Mouse (Mus musculus) lung, embryonic 15.5 days (tissue): ENCODE data around the gene Dennd2a. TPM values are rescaled to one million over a fixed set of nuclear protein-coding genes. Genes with fewer than 3 reads are reported as not detected.

Experiments used
- ATAC-seq: fragments of 200-750 bp; cut with Nextera tagmentation; 2 replicates; pipeline ENCODE4 v1.8.0; 2017; ENCODE audit warnings: moderate number of reproducible peaks, borderline replicate concordance; ENCODE audit not compliant: low FRiP score, low TSS enrichment; ENCODE audit errors: extremely low read depth
- H3K27ac ChIP-seq: fragments of 300-500 bp; sonication (generic); 2 replicates; pipeline ENCODE4 v1.5.1; 2015; ENCODE audit warnings: moderate library complexity, mild to moderate bottlenecking, inconsistent platforms
- H3K27me3 ChIP-seq: fragments of 300-500 bp; sonication (generic); 2 replicates; pipeline ENCODE4 v1.6.1; 2015; ENCODE audit warnings: inconsistent platforms
- H3K36me3 ChIP-seq: fragments of 300-500 bp; sonication (generic); 2 replicates; pipeline ENCODE4 v1.6.1; 2015; ENCODE audit warnings: inconsistent platforms
- H3K4me1 ChIP-seq: fragments of 300-500 bp; sonication (generic); 2 replicates; pipeline ENCODE4 v1.6.1; 2015; ENCODE audit warnings: inconsistent platforms
- H3K4me2 ChIP-seq: fragments of 300-500 bp; sonication (generic); 2 replicates; pipeline ENCODE4 v1.6.1; 2015; ENCODE audit warnings: inconsistent platforms, mild to moderate bottlenecking, moderate library complexity
- H3K4me3 ChIP-seq: fragments of 300-500 bp; sonication (generic); 2 replicates; pipeline ENCODE4 v1.5.1; 2015; ENCODE audit warnings: mild to moderate bottlenecking, inconsistent platforms
- H3K9ac ChIP-seq: fragments of 300-500 bp; sonication (generic); 2 replicates; pipeline ENCODE4 v1.6.1; 2015; ENCODE audit warnings: inconsistent platforms
- H3K9me3 ChIP-seq: fragments of 300-500 bp; sonication (generic); 2 replicates; pipeline ENCODE4 v1.6.1; 2016; ENCODE audit warnings: inconsistent platforms
- WGBS: fragments of 180-500 bp; shearing (Covaris S2); methylation state at CpG from one replicate; pipeline ENCODE4 v1.1.7; 2015; 5-methylcytosine and 5-hydroxymethylcytosine counted together
- polyA plus RNA-seq: library from polyadenylated mRNA; unstranded; fragments of >200 nt; fragmentation: Nextera tagmentation; extraction: Ambion mirVana; gene quantifications from 2 replicates; pipeline ENCODE4 v1.2.1, GENCODE M21; 2015

Gene Dennd2a
- polyA plus RNA-seq, 1 experiment from 2014 or later, result 20.8 TPM

- no peak overlapping the region for H3K4me3 ChIP-seq
- 0 out of 2 replicates have a peak, but pooled peaks have one; percentile 70 for ATAC-seq
- H3K9ac ChIP-seq, result no peak overlapping the region
- no peaks in the 10 kb centered on the region for H3K27me3 ChIP-seq
- H3K27ac ChIP-seq, result no peak overlapping the region
- H3K9me3 ChIP-seq, result no peaks in the 10 kb centered on the region
- H3K4me1 ChIP-seq, result no peaks in the 10 kb centered on the region
- 47% methylated on average over 16 of the region's 16 CpGs for WGBS
- H3K36me3 ChIP-seq, result peaks cover 16% of the 10 kb centered on the region
- no peak overlapping the region for H3K4me2 ChIP-seq
Observed at GRCm38 (mm10) chr6:39462621-39463538, 94.8 kb downstream of the Dennd2a start.

GRCm38 (mm10) chr6:39460040-39460439, 97.6 kb downstream of the Dennd2a start:
- H3K36me3 ChIP-seq, result peaks cover 14% of the 10 kb centered on the region
- no peak for ATAC-seq
- H3K4me2 ChIP-seq, result no peak overlapping the region
- no peak overlapping the region for H3K27ac ChIP-seq
- no peak overlapping the region for H3K4me3 ChIP-seq
- 98% methylated on average over 11 of the region's 11 CpGs for WGBS
- H3K9me3 ChIP-seq, result no peaks in the 10 kb centered on the region
- no peaks in the 10 kb centered on the region for H3K27me3 ChIP-seq
- no peak overlapping the region for H3K9ac ChIP-seq
- no peaks in the 10 kb centered on the region for H3K4me1 ChIP-seq

GRCm38 (mm10) chr6:39455339-39456160, 102.1 kb downstream of the Dennd2a start:
- 78% methylated on average over 8 of the region's 8 CpGs for WGBS
- Histone ChIP-seq H3K27ac (no peak overlapping the region), H3K4me3 (no peak overlapping the region), H3K27me3 (no peaks in the 10 kb centered on the region), H3K4me1 (no peaks in the 10 kb centered on the region), H3K9me3 (no peaks in the 10 kb centered on the region), H3K36me3 (peaks cover 6% of the 10 kb centered on the region), H3K9ac (no peak overlapping the region), H3K4me2 (no peak overlapping the region)
- ATAC-seq, result no peak

GRCm38 (mm10) chr6:39454616-39455015, 103.1 kb downstream of the Dennd2a start:
- Histone ChIP-seq H3K9ac (no peak overlapping the region), H3K27ac (no peak overlapping the region), H3K4me2 (no peak overlapping the region), H3K27me3 (no peaks in the 10 kb centered on the region), H3K9me3 (no peaks in the 10 kb centered on the region), H3K4me1 (no peaks in the 10 kb centered on the region), H3K36me3 (no peaks in the 10 kb centered on the region), H3K4me3 (no peak overlapping the region)
- WGBS, result 63% methylated on average over 2 of the region's 2 CpGs
- ATAC-seq, result no peak

GRCm38 (mm10) chr6:39453564-39453963, 104.1 kb downstream of the Dennd2a start:
- WGBS, result 94% methylated on average over 4 of the region's 4 CpGs
- Histone ChIP-seq H3K9me3 (no peaks in the 10 kb centered on the region), H3K4me1 (no peaks in the 10 kb centered on the region), H3K36me3 (no peaks in the 10 kb centered on the region), H3K27me3 (no peaks in the 10 kb centered on the region), H3K4me2 (no peak overlapping the region), H3K4me3 (no peak overlapping the region), H3K9ac (no peak overlapping the region), H3K27ac (no peak overlapping the region)
- no peak for ATAC-seq

GRCm38 (mm10) chr6:39451033-39451432, 106.6 kb downstream of the Dennd2a start:
- H3K27ac ChIP-seq, result no peak overlapping the region
- no peaks in the 10 kb centered on the region for H3K36me3 ChIP-seq
- no peak overlapping the region for H3K9ac ChIP-seq
- ATAC-seq, result no peak
- no peaks in the 10 kb centered on the region for H3K27me3 ChIP-seq
- H3K4me1 ChIP-seq, result no peaks in the 10 kb centered on the region
- H3K4me2 ChIP-seq, result no peak overlapping the region
- H3K4me3 ChIP-seq, result no peak overlapping the region
- 67% methylated on average over 3 of the region's 3 CpGs for WGBS
- no peaks in the 10 kb centered on the region for H3K9me3 ChIP-seq

- H3K27ac ChIP-seq, result no peak overlapping the region
- H3K4me2 ChIP-seq, result no peak overlapping the region
- no peak overlapping the region for H3K4me3 ChIP-seq
- 79% methylated on average over 4 of the region's 4 CpGs for WGBS
- H3K9me3 ChIP-seq, result no peaks in the 10 kb centered on the region
- H3K9ac ChIP-seq, result no peak overlapping the region
- ATAC-seq, result no peak
- no peaks in the 10 kb centered on the region for H3K4me1 ChIP-seq
- no peaks in the 10 kb centered on the region for H3K27me3 ChIP-seq
- H3K36me3 ChIP-seq, result no peaks in the 10 kb centered on the region
Observed at GRCm38 (mm10) chr6:39450580-39450979, 107.1 kb downstream of the Dennd2a start.

GRCm38 (mm10) chr6:39447429-39448185, 110.1 kb downstream of the Dennd2a start:
- ATAC-seq, result no peak
- Histone ChIP-seq H3K27me3 (no peaks in the 10 kb centered on the region), H3K4me3 (no peak overlapping the region), H3K4me2 (no peak overlapping the region), H3K9ac (no peak overlapping the region), H3K27ac (no peak overlapping the region), H3K9me3 (no peaks in the 10 kb centered on the region), H3K4me1 (no peaks in the 10 kb centered on the region), H3K36me3 (no peaks in the 10 kb centered on the region)
- 53% methylated on average over 4 of the region's 4 CpGs for WGBS

- H3K9me3 ChIP-seq, result no peaks in the 10 kb centered on the region
- 18% methylated on average over 19 of the region's 19 CpGs for WGBS
- H3K4me1 ChIP-seq, result no peaks in the 10 kb centered on the region
- H3K27ac ChIP-seq, result no peak overlapping the region
- no peak overlapping the region for H3K4me2 ChIP-seq
- ATAC-seq, result no peak
- H3K9ac ChIP-seq, result no peak overlapping the region
- H3K4me3 ChIP-seq, result no peak overlapping the region
- no peaks in the 10 kb centered on the region for H3K36me3 ChIP-seq
- no peaks in the 10 kb centered on the region for H3K27me3 ChIP-seq
Observed at GRCm38 (mm10) chr6:39445801-39446572, 111.7 kb downstream of the Dennd2a start.

- Histone ChIP-seq H3K4me2 (no peak overlapping the region), H3K27me3 (no peaks in the 10 kb centered on the region), H3K9ac (no peak overlapping the region), H3K36me3 (no peaks in the 10 kb centered on the region), H3K4me3 (no peak overlapping the region), H3K27ac (no peak overlapping the region), H3K9me3 (no peaks in the 10 kb centered on the region), H3K4me1 (no peaks in the 10 kb centered on the region)
- no peak for ATAC-seq
Observed at GRCm38 (mm10) chr6:39442786-39443287, 114.8 kb downstream of the Dennd2a start.

GRCm38 (mm10) chr6:39440207-39440606, 117.5 kb downstream of the Dennd2a start:
- no peak for ATAC-seq
- no peak overlapping the region for H3K4me3 ChIP-seq
- no peak overlapping the region for H3K4me2 ChIP-seq
- no peak overlapping the region for H3K27ac ChIP-seq
- H3K4me1 ChIP-seq, result no peaks in the 10 kb centered on the region
- no peaks in the 10 kb centered on the region for H3K27me3 ChIP-seq
- H3K9ac ChIP-seq, result no peak overlapping the region
- no peaks in the 10 kb centered on the region for H3K36me3 ChIP-seq
- no peaks in the 10 kb centered on the region for H3K9me3 ChIP-seq
